Mouse (Mus musculus) small intestine, adult 2 months (tissue): ENCODE data around the gene Fkbpl. TPM values are rescaled to one million over a fixed set of nuclear protein-coding genes. Genes with fewer than 3 reads are reported as not detected.
A peak's percentile ranks its signal among the peaks of the same experiment; 100 is the strongest.

Experiments
- H3K27ac ChIP-seq: fragments of 200-500 bp; 2 replicates; pipeline ENCODE4 v1.5.1; 2012; ENCODE audit warnings: low read depth, low read length, control low read depth, inconsistent platforms; ENCODE audit not compliant: insufficient read depth
- H3K27me3 ChIP-seq: fragments of 200-500 bp; 2 replicates; pipeline ENCODE4 v1.6.1; 2012; ENCODE audit warnings: mild to moderate bottlenecking, moderate library complexity, low read length, inconsistent platforms; ENCODE audit not compliant: control insufficient read depth, insufficient read depth
- H3K36me3 ChIP-seq: fragments of 200-500 bp; 2 replicates; pipeline ENCODE4 v1.6.1; 2012; ENCODE audit warnings: mild to moderate bottlenecking, low read length, control low read depth, inconsistent platforms; ENCODE audit not compliant: control insufficient read depth, insufficient read depth
- H3K4me1 ChIP-seq: fragments of 200-500 bp; 2 replicates; pipeline ENCODE4 v1.6.1; 2012; ENCODE audit warnings: low read length, inconsistent platforms, mixed read lengths; ENCODE audit not compliant: control insufficient read depth, insufficient read depth, insufficient read length
- H3K4me3 ChIP-seq: fragments of 200-500 bp; 2 replicates; pipeline ENCODE4 v1.5.1; 2012; ENCODE audit warnings: low read depth, mild to moderate bottlenecking, control low read depth, inconsistent platforms, low read length, moderate library complexity
- CTCF ChIP-seq: fragments of 200-500 bp; IDR thresholded peaks from 2 replicates; pipeline ENCODE4 v1.5.1; 2012; ENCODE audit warnings: low read depth, mild to moderate bottlenecking, control low read depth, inconsistent platforms, low read length, moderate library complexity, mixed read lengths; ENCODE audit not compliant: insufficient replicate concordance, insufficient read length; ENCODE audit errors: extremely low read depth
- POLR2A ChIP-seq: fragments of 200-500 bp; IDR thresholded peaks from 2 replicates; pipeline ENCODE4 v1.6.1; 2012; ENCODE audit warnings: low read depth, mild to moderate bottlenecking, control low read depth, inconsistent platforms, low read length, moderate library complexity
- WGBS: fragments of 180-500 bp; shearing (Covaris S2); methylation state at CpG from one replicate; pipeline ENCODE4 v1.1.7; 2018; 5-methylcytosine and 5-hydroxymethylcytosine counted together
- polyA plus RNA-seq: library from polyadenylated mRNA; depleted of rRNA; stranded (reverse); fragments of >200 nt; gene quantifications from 2 replicates; pipeline ENCODE4 v1.2.3, GENCODE M21; 2012

Fkbpl gene
- polyA plus RNA-seq, 1 experiment, result 2.5 TPM

GRCm38 (mm10) chr17:34631647-34632046, 12.9 kb upstream of the Fkbpl start:
- peaks cover 13% of the 10 kb centered on the region for H3K4me1 ChIP-seq
- peaks cover 14% of the 10 kb centered on the region for H3K27me3 ChIP-seq
- TF ChIP-seq POLR2A (no peak), CTCF (no peak)
- WGBS, result 24% methylated on average over 12 of the region's 12 CpGs
- no peaks in the 10 kb centered on the region for H3K36me3 ChIP-seq
- no peak overlapping the region for H3K27ac ChIP-seq
- peak overlapping the region; percentile 38 for H3K4me3 ChIP-seq

GRCm38 (mm10) chr17:34632261-34632691, 12.3 kb upstream of the Fkbpl start:
- 2% methylated on average over 26 of the region's 26 CpGs for WGBS
- TF ChIP-seq CTCF (no peak), POLR2A (0 out of 2 replicates have a peak, but pooled peaks have one; percentile 40)
- H3K4me3 ChIP-seq, result peak overlapping the region; percentile 50
- peaks cover 14% of the 10 kb centered on the region for H3K27me3 ChIP-seq
- no peaks in the 10 kb centered on the region for H3K36me3 ChIP-seq
- H3K27ac ChIP-seq, result peak overlapping the region; percentile 1
- H3K4me1 ChIP-seq, result peaks cover 13% of the 10 kb centered on the region

- no peak overlapping the region for H3K27ac ChIP-seq
- TF ChIP-seq POLR2A, result no peak
- TF ChIP-seq CTCF, result no peak
- WGBS, result 75% methylated on average over 2 of the region's 2 CpGs
- no peaks in the 10 kb centered on the region for H3K36me3 ChIP-seq
- H3K4me1 ChIP-seq, result peaks cover 11% of the 10 kb centered on the region
- H3K4me3 ChIP-seq, result no peak overlapping the region
- H3K27me3 ChIP-seq, result peaks cover 8% of the 10 kb centered on the region
Observed at GRCm38 (mm10) chr17:34635671-34636070, 8.9 kb upstream of the Fkbpl start.

- Histone ChIP-seq H3K36me3 (no peaks in the 10 kb centered on the region), H3K4me3 (peak overlapping the region; percentile 10; the same call in 1 of the 2 replicates), H3K27ac (no peak overlapping the region), H3K27me3 (no peaks in the 10 kb centered on the region), H3K4me1 (no peaks in the 10 kb centered on the region)
- no peak for TF ChIP-seq CTCF
- no peak for TF ChIP-seq POLR2A
- WGBS, result 54% methylated on average over 3 of the region's 3 CpGs
Observed at GRCm38 (mm10) chr17:34637459-34637858, 7.1 kb upstream of the Fkbpl start.

- WGBS, result 81% methylated on average over 7 of the region's 7 CpGs
- no peaks in the 10 kb centered on the region for H3K27me3 ChIP-seq
- no peak overlapping the region for H3K4me3 ChIP-seq
Observed at GRCm38 (mm10) chr17:34639461-34640255, 4.9 kb upstream of the Fkbpl start.

GRCm38 (mm10) chr17:34640778-34641601, 3.6 kb upstream of the Fkbpl start:
- TF ChIP-seq POLR2A, result no peak
- no peak for TF ChIP-seq CTCF
- H3K4me3 ChIP-seq, result no peak overlapping the region
- no peaks in the 10 kb centered on the region; the same call in 1 of the 2 replicates for H3K4me1 ChIP-seq
- H3K27me3 ChIP-seq, result no peaks in the 10 kb centered on the region
- H3K27ac ChIP-seq, result no peak overlapping the region; the same call in 1 of the 2 replicates
- 39% methylated on average over 11 of the region's 11 CpGs for WGBS
- H3K36me3 ChIP-seq, result no peaks in the 10 kb centered on the region

More at GRCm38 (mm10) chr17:34639461-34640255, 4.9 kb upstream of the Fkbpl start:
- Histone ChIP-seq H3K36me3 (no peaks in the 10 kb centered on the region), H3K27ac (no peak overlapping the region), H3K4me1 (no peaks in the 10 kb centered on the region)
- TF ChIP-seq POLR2A (no peak), CTCF (no peak)

- no peak overlapping the region for H3K4me3 ChIP-seq
- no peaks in the 10 kb centered on the region for H3K36me3 ChIP-seq
- 75% methylated on average over 3 of the region's 3 CpGs for WGBS
- no peaks in the 10 kb centered on the region for H3K27me3 ChIP-seq
- TF ChIP-seq CTCF (no peak), POLR2A (no peak)
- H3K4me1 ChIP-seq, result peaks cover 3% of the 10 kb centered on the region; the same call in 1 of the 2 replicates
- H3K27ac ChIP-seq, result no peak overlapping the region
Observed at GRCm38 (mm10) chr17:34641945-34642344, 2.6 kb upstream of the Fkbpl start.
